Mouse (Mus musculus) liver, embryonic 16.5 days (tissue): ENCODE results near the gene Zfp72. TPM values are rescaled to one million over a fixed set of nuclear protein-coding genes. Genes with fewer than 3 reads are reported as not detected.

Experiments used
- ATAC-seq: fragments of 200-750 bp; cut with Nextera tagmentation; 2 replicates; pipeline ENCODE4 v1.8.0; 2017; ENCODE audit warnings: low read depth, mild to moderate bottlenecking, moderate number of reproducible peaks, moderate library complexity
- H3K27ac ChIP-seq: fragments of 300-500 bp; sonication (generic); 2 replicates; pipeline ENCODE4 v1.5.1; 2014; ENCODE audit warnings: mild to moderate bottlenecking, low read length
- H3K27me3 ChIP-seq: fragments of 300-500 bp; sonication (generic); 2 replicates; pipeline ENCODE4 v1.6.1; 2014; ENCODE audit warnings: low read depth, low read length, mixed read lengths; ENCODE audit not compliant: control insufficient read depth, insufficient read depth
- H3K36me3 ChIP-seq: fragments of 300-500 bp; sonication (generic); 2 replicates; pipeline ENCODE4 v1.6.1; 2014; ENCODE audit warnings: mild to moderate bottlenecking; ENCODE audit not compliant: control insufficient read depth, insufficient read depth
- H3K4me1 ChIP-seq: fragments of 300-500 bp; sonication (generic); 2 replicates; pipeline ENCODE4 v1.6.1; 2014; ENCODE audit warnings: low read depth, low read length, mixed read lengths; ENCODE audit not compliant: control insufficient read depth
- H3K4me2 ChIP-seq: fragments of 300-500 bp; sonication (generic); 2 replicates; pipeline ENCODE4 v1.6.1; 2014; ENCODE audit warnings: low read depth, low read length, mixed read lengths
- H3K4me3 ChIP-seq: fragments of 300-500 bp; sonication (generic); 2 replicates; pipeline ENCODE4 v1.5.1; 2014; ENCODE audit warnings: low read depth, mild to moderate bottlenecking, low read length
- H3K9ac ChIP-seq: fragments of 300-500 bp; sonication (generic); 2 replicates; pipeline ENCODE4 v1.6.1; 2014; ENCODE audit warnings: low read depth, low read length
- H3K9me3 ChIP-seq: fragments of 300-500 bp; sonication (generic); replicated peaks from 2 replicates; pipeline ENCODE4 v1.6.1; 2016; ENCODE audit warnings: low read length; ENCODE audit not compliant: control insufficient read depth
- WGBS: fragments of 180-500 bp; shearing (Covaris S2); extraction: QIAGEN DNeasy Blood & Tissue Kit; methylation state at CpG from one replicate; pipeline ENCODE4 v1.1.7; 2014; ENCODE audit not compliant: insufficient replicate concordance; 5-methylcytosine and 5-hydroxymethylcytosine counted together
- polyA plus RNA-seq: library from polyadenylated mRNA; unstranded; fragments of >200 nt; fragmentation: Nextera tagmentation; extraction: Ambion mirVana; gene quantifications from 2 replicates; pipeline ENCODE4 v1.2.1, GENCODE M21; 2015

Gene Zfp72
- polyA plus RNA-seq: 0.50 and 0.73 TPM in 2 replicates

- Histone ChIP-seq H3K4me2 (peak within 1 kb of the TSS; percentile 67), H3K27me3 (no peaks in the 10 kb centered on the region), H3K4me3 (peak within 1 kb of the TSS; percentile 62), H3K9me3 (no peaks in the 10 kb centered on the region), H3K27ac (no peak within 1 kb of the TSS), H3K9ac (peak within 1 kb of the TSS; percentile 26), H3K4me1 (no peaks in the 10 kb centered on the region), H3K36me3 (no peaks in the 10 kb centered on the region)
- ATAC-seq: peak; percentile 48; the same call in 1 of the 2 replicates
- 1% methylated on average over 14 of the region's 14 CpGs for WGBS
These were observed at the start of gene Zfp72 for GRCm38 (mm10) chr13:74390371-74390990. Gene Zfp72, minus strand, starts transcription at chr13:74390836.

GRCm38 (mm10) chr13:74439895-74440294, 49.3 kb upstream of the Zfp72 start:
- no peaks in the 10 kb centered on the region for H3K36me3 ChIP-seq
- H3K4me3 ChIP-seq: no peak overlapping the region
- no peak overlapping the region for H3K4me2 ChIP-seq
- no peak overlapping the region for H3K9ac ChIP-seq
- H3K4me1 ChIP-seq: no peaks in the 10 kb centered on the region
- WGBS: 23% methylated on average over 19 of the region's 19 CpGs
- H3K27me3 ChIP-seq: no peaks in the 10 kb centered on the region
- peaks cover 2% of the 10 kb centered on the region; the same call in 1 of the 2 replicates for H3K9me3 ChIP-seq
- no peak overlapping the region for H3K27ac ChIP-seq
- no peak for ATAC-seq

DNA sequence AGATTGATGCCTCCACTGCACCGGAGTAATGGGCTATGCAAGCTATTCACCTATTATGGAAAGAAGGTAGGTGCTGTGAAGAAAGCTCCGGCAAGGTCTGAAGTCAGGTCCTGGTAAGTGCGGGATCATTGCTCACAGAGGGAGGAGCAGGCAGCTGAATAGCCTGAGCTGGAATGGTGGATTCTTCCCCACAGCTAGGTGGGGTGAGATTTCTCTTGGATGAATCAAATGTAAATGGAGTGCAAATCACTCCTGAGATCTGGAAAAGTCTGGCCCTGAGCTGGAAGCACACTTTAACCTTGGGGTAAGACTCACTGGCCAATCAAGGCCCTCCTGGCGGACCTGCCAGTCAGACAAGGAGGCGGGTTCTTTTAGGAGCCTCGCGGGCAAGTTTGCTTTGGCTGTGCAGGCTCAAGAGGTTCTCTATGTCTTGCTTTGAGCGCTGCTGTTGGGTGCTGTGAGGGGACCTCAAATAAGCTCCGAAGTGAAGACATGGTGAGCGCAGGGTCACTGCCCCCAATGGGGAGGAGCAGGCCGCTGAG, 8.7 kb upstream of the Zfp72 start, which contains the start of gene Ftl1-ps1:
Gene Ftl1-ps1 (plus strand): TSS at position 397 of the 542 bp plus-strand sequence.
- H3K4me3 ChIP-seq: no peak within 1 kb of the TSS
- H3K27me3 ChIP-seq: no peaks in the 10 kb centered on the region
- no peaks in the 10 kb centered on the region for H3K36me3 ChIP-seq
- H3K4me1 ChIP-seq: no peaks in the 10 kb centered on the region
- H3K9me3 ChIP-seq: no peaks in the 10 kb centered on the region
- no peak within 1 kb of the TSS for H3K9ac ChIP-seq
- H3K27ac ChIP-seq: no peak within 1 kb of the TSS
- WGBS: 21% methylated on average over 11 of the region's 11 CpGs
- no peak for ATAC-seq
- peak within 1 kb of the TSS; percentile 18; the same call in 1 of the 2 replicates for H3K4me2 ChIP-seq

GRCm38 (mm10) chr13:74391156-74391555, 520 bp upstream of the Zfp72 start:
- H3K9ac ChIP-seq: no peak overlapping the region
- 53% methylated on average over 2 of the region's 2 CpGs for WGBS
- no peak overlapping the region for H3K27ac ChIP-seq

GRCm38 (mm10) chr13:74389730-74390129, 906 bp downstream of the Zfp72 start:
- no peak for ATAC-seq
- Histone ChIP-seq H3K4me1 (no peaks in the 10 kb centered on the region), H3K36me3 (no peaks in the 10 kb centered on the region), H3K4me2 (peak overlapping the region; percentile 67), H3K27ac (no peak overlapping the region), H3K27me3 (no peaks in the 10 kb centered on the region), H3K9ac (no peak overlapping the region), H3K4me3 (peak overlapping the region; percentile 62), H3K9me3 (no peaks in the 10 kb centered on the region)
- 47% methylated on average over 6 of the region's 6 CpGs for WGBS

More at GRCm38 (mm10) chr13:74391156-74391555, 520 bp upstream of the Zfp72 start:
- H3K9me3 ChIP-seq: no peaks in the 10 kb centered on the region
- H3K4me3 ChIP-seq: no peak overlapping the region
- H3K4me1 ChIP-seq: no peaks in the 10 kb centered on the region
- no peaks in the 10 kb centered on the region for H3K27me3 ChIP-seq
- no peaks in the 10 kb centered on the region for H3K36me3 ChIP-seq
- no peak for ATAC-seq
- H3K4me2 ChIP-seq: no peak overlapping the region

DNA sequence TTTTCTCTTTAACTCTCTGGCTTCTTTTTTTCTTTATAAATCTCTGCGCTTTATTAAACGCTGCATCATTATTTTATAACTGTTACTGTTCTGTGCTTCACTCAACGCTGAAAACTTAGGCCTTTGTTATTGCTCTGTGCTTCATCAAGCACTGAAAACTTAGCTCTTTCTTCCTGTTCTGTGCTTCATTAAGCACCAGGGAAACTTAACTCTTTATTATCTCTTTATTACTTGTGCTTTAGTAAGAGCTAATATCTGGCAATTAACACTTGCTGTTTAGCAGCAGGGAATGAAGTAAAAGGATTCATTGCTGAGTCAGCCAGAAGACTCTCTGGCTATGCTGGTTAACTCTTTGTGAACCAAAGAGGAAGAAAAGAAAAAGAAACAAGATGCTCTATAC, 8.3 kb downstream of the Zfp72 start:
- no peaks in the 10 kb centered on the region for H3K9me3 ChIP-seq
- ATAC-seq: no peak
- 70% methylated on average over 3 of the region's 3 CpGs for WGBS
- H3K9ac ChIP-seq: no peak overlapping the region
- no peaks in the 10 kb centered on the region for H3K36me3 ChIP-seq
- no peaks in the 10 kb centered on the region for H3K27me3 ChIP-seq
- no peaks in the 10 kb centered on the region for H3K4me1 ChIP-seq
- H3K4me3 ChIP-seq: no peak overlapping the region
- H3K27ac ChIP-seq: no peak overlapping the region
- no peak overlapping the region for H3K4me2 ChIP-seq

GRCm38 (mm10) chr13:74381533-74382276, 8.9 kb downstream of the Zfp72 start:
- WGBS: 58% methylated on average over 10 of the region's 10 CpGs

GRCm38 (mm10) chr13:74363859-74364235, 26.8 kb downstream of the Zfp72 start, which contains the start of gene Lrrc14b:
Gene Lrrc14b, minus strand, starts transcription at chr13:74364005.
- Histone ChIP-seq H3K4me1 (no peaks in the 10 kb centered on the region), H3K4me3 (no peak within 1 kb of the TSS), H3K4me2 (no peak within 1 kb of the TSS), H3K27ac (no peak within 1 kb of the TSS), H3K9ac (no peak within 1 kb of the TSS), H3K27me3 (no peaks in the 10 kb centered on the region), H3K9me3 (no peaks in the 10 kb centered on the region), H3K36me3 (no peaks in the 10 kb centered on the region)
- ATAC-seq: peak; percentile 42; the same call in 1 of the 2 replicates
- 57% methylated on average over 8 of the region's 8 CpGs for WGBS

More at GRCm38 (mm10) chr13:74381533-74382276, 8.9 kb downstream of the Zfp72 start:
- no peaks in the 10 kb centered on the region for H3K27me3 ChIP-seq
- ATAC-seq: no peak
- no peak overlapping the region for H3K9ac ChIP-seq
- no peak overlapping the region for H3K4me2 ChIP-seq
- no peak overlapping the region for H3K27ac ChIP-seq
- no peak overlapping the region for H3K4me3 ChIP-seq
- H3K4me1 ChIP-seq: no peaks in the 10 kb centered on the region
- H3K9me3 ChIP-seq: no peaks in the 10 kb centered on the region
- no peaks in the 10 kb centered on the region for H3K36me3 ChIP-seq
